Mouse (Mus musculus): ENCODE measurements around the gene Ttll11. TPM values are rescaled to one million over a fixed set of nuclear protein-coding genes. Genes with fewer than 3 reads are reported as not detected.

The Ttll11 gene
- polyA plus RNA-seq, 1 experiment from 2014 or later = 2.4 TPM

- Histone ChIP-seq H3K4me1 (peaks cover 25% of the 10 kb centered on the region), H3K9me3 (no peaks in the 10 kb centered on the region), H3K36me3 (no peaks in the 10 kb centered on the region), H3K9ac (no peak overlapping the region), H3K4me2 (replicated peaks) (no peak overlapping the region), H3K27me3 (no peaks in the 10 kb centered on the region), H3K4me3 (no peak overlapping the region), H3K27ac (no peak overlapping the region)
- ATAC-seq (ENCODE audit: insufficient number of reproducible peaks, insufficient read depth, low FRiP score, low TSS enrichment) = no peak
- WGBS = 56% methylated on average over 11 of the region's 11 CpGs
These were observed 146.8 kb downstream of the Ttll11 start for GRCm38 (mm10) chr2:35832742-35833425.

- Histone ChIP-seq H3K4me2 (replicated peaks) (no peak overlapping the region), H3K36me3 (no peaks in the 10 kb centered on the region), H3K9ac (no peak overlapping the region), H3K27ac (no peak overlapping the region), H3K9me3 (no peaks in the 10 kb centered on the region), H3K4me1 (peaks cover 29% of the 10 kb centered on the region), H3K27me3 (no peaks in the 10 kb centered on the region), H3K4me3 (no peak overlapping the region)
- ATAC-seq (ENCODE audit: insufficient number of reproducible peaks, insufficient read depth, low FRiP score, low TSS enrichment) = no peak
- WGBS = 82% methylated on average over 10 of the region's 10 CpGs
These were observed 147.7 kb downstream of the Ttll11 start for GRCm38 (mm10) chr2:35831904-35832581.

GRCm38 (mm10) chr2:35830966-35831903 lies 148.5 kb downstream of the Ttll11 start:
- Histone ChIP-seq H3K27me3 (no peaks in the 10 kb centered on the region), H3K4me1 (peaks cover 29% of the 10 kb centered on the region), H3K36me3 (no peaks in the 10 kb centered on the region), H3K27ac (no peak overlapping the region), H3K9me3 (no peaks in the 10 kb centered on the region), H3K9ac (no peak overlapping the region), H3K4me2 (replicated peaks) (no peak overlapping the region), H3K4me3 (no peak overlapping the region)
- ATAC-seq (ENCODE audit: insufficient number of reproducible peaks, insufficient read depth, low FRiP score, low TSS enrichment) = no peak
- 54% methylated on average over 6 of the region's 6 CpGs for WGBS

- Histone ChIP-seq H3K36me3 (no peaks in the 10 kb centered on the region), H3K9ac (no peak overlapping the region), H3K4me1 (peaks cover 35% of the 10 kb centered on the region), H3K27me3 (no peaks in the 10 kb centered on the region), H3K27ac (no peak overlapping the region), H3K4me3 (no peak overlapping the region), H3K9me3 (no peaks in the 10 kb centered on the region), H3K4me2 (replicated peaks) (no peak overlapping the region)
- no peak for ATAC-seq (ENCODE audit: insufficient number of reproducible peaks, insufficient read depth, low FRiP score, low TSS enrichment)
- 90% methylated on average over 4 of the region's 4 CpGs for WGBS
These were observed 150.6 kb downstream of the Ttll11 start for GRCm38 (mm10) chr2:35829136-35829535.

- H3K27ac ChIP-seq = no peak overlapping the region
- no peak overlapping the region for H3K9ac ChIP-seq
- peaks cover 28% of the 10 kb centered on the region for H3K4me1 ChIP-seq
- WGBS = 18% methylated on average over 4 of the region's 4 CpGs
- H3K9me3 ChIP-seq = no peaks in the 10 kb centered on the region
- no peaks in the 10 kb centered on the region for H3K27me3 ChIP-seq
- H3K36me3 ChIP-seq = no peaks in the 10 kb centered on the region
- no peak overlapping the region for H3K4me3 ChIP-seq
- ATAC-seq (ENCODE audit: insufficient number of reproducible peaks, insufficient read depth, low FRiP score, low TSS enrichment) = no peak
- H3K4me2 ChIP-seq (replicated peaks) = no peak overlapping the region
These were observed 151.8 kb downstream of the Ttll11 start for GRCm38 (mm10) chr2:35827886-35828285.

GRCm38 (mm10) chr2:35825157-35825556 lies 154.6 kb downstream of the Ttll11 start:
- no peak overlapping the region for H3K4me3 ChIP-seq
- no peaks in the 10 kb centered on the region for H3K36me3 ChIP-seq
- ATAC-seq (ENCODE audit: insufficient number of reproducible peaks, insufficient read depth, low FRiP score, low TSS enrichment) = no peak
- no peak overlapping the region for H3K27ac ChIP-seq
- H3K27me3 ChIP-seq = no peaks in the 10 kb centered on the region
- 59% methylated on average over 7 of the region's 7 CpGs for WGBS
- no peak overlapping the region for H3K9ac ChIP-seq
- no peak overlapping the region for H3K4me2 ChIP-seq (replicated peaks)
- peaks cover 21% of the 10 kb centered on the region for H3K4me1 ChIP-seq
- H3K9me3 ChIP-seq = no peaks in the 10 kb centered on the region

- Histone ChIP-seq H3K9me3 (no peaks in the 10 kb centered on the region), H3K4me3 (no peak overlapping the region), H3K4me1 (peaks cover 19% of the 10 kb centered on the region), H3K9ac (no peak overlapping the region), H3K36me3 (no peaks in the 10 kb centered on the region), H3K4me2 (replicated peaks) (no peak overlapping the region), H3K27me3 (no peaks in the 10 kb centered on the region), H3K27ac (no peak overlapping the region)
- no peak for ATAC-seq (ENCODE audit: insufficient number of reproducible peaks, insufficient read depth, low FRiP score, low TSS enrichment)
- WGBS = 76% methylated on average over 6 of the region's 6 CpGs
These were observed 156.1 kb downstream of the Ttll11 start for GRCm38 (mm10) chr2:35823589-35823988.

GRCm38 (mm10) chr2:35818883-35819282 lies 160.8 kb downstream of the Ttll11 start:
- WGBS = 53% methylated on average over 2 of the region's 2 CpGs
- no peak for ATAC-seq (ENCODE audit: insufficient number of reproducible peaks, insufficient read depth, low FRiP score, low TSS enrichment)
- Histone ChIP-seq H3K27ac (no peak overlapping the region), H3K4me2 (replicated peaks) (no peak overlapping the region), H3K9ac (no peak overlapping the region), H3K9me3 (no peaks in the 10 kb centered on the region), H3K4me1 (0 out of 2 replicates have a peak, but pooled peaks cover 2% of the 10 kb centered on the region), H3K36me3 (no peaks in the 10 kb centered on the region), H3K27me3 (no peaks in the 10 kb centered on the region), H3K4me3 (no peak overlapping the region)

GRCm38 (mm10) chr2:35816056-35816661 lies 163.6 kb downstream of the Ttll11 start:
- 82% methylated on average over 5 of the region's 5 CpGs for WGBS

GRCm38 (mm10) chr2:35812561-35812933 lies 167.2 kb downstream of the Ttll11 start:
- Histone ChIP-seq H3K4me1 (no peaks in the 10 kb centered on the region), H3K4me2 (replicated peaks) (no peak overlapping the region), H3K27ac (no peak overlapping the region), H3K4me3 (no peak overlapping the region), H3K36me3 (no peaks in the 10 kb centered on the region), H3K9ac (no peak overlapping the region), H3K9me3 (no peaks in the 10 kb centered on the region), H3K27me3 (no peaks in the 10 kb centered on the region)
- 85% methylated on average over 2 of the region's 2 CpGs for WGBS
- ATAC-seq (ENCODE audit: insufficient number of reproducible peaks, insufficient read depth, low FRiP score, low TSS enrichment) = no peak

More at GRCm38 (mm10) chr2:35816056-35816661, 163.6 kb downstream of the Ttll11 start:
- Histone ChIP-seq H3K27ac (no peak overlapping the region), H3K4me3 (no peak overlapping the region), H3K36me3 (no peaks in the 10 kb centered on the region), H3K9me3 (no peaks in the 10 kb centered on the region), H3K4me2 (replicated peaks) (no peak overlapping the region), H3K9ac (no peak overlapping the region), H3K27me3 (no peaks in the 10 kb centered on the region), H3K4me1 (0 out of 2 replicates have a peak, but pooled peaks cover 2% of the 10 kb centered on the region)
- no peak for ATAC-seq (ENCODE audit: insufficient number of reproducible peaks, insufficient read depth, low FRiP score, low TSS enrichment)

- no peaks in the 10 kb centered on the region for H3K4me1 ChIP-seq
- ATAC-seq (ENCODE audit: insufficient number of reproducible peaks, insufficient read depth, low FRiP score, low TSS enrichment) = no peak
- no peak overlapping the region for H3K4me3 ChIP-seq
- no peak overlapping the region for H3K4me2 ChIP-seq (replicated peaks)
- H3K27ac ChIP-seq = no peak overlapping the region
- no peaks in the 10 kb centered on the region for H3K27me3 ChIP-seq
- H3K9ac ChIP-seq = no peak overlapping the region
- H3K36me3 ChIP-seq = no peaks in the 10 kb centered on the region
- WGBS = 72% methylated on average over 14 of the region's 14 CpGs
- no peaks in the 10 kb centered on the region for H3K9me3 ChIP-seq
These were observed 167.7 kb downstream of the Ttll11 start for GRCm38 (mm10) chr2:35811801-35812560.

Measured in embryonic facial prominence, embryonic 12.5 days (tissue).